Mouse (Mus musculus) adrenal gland, postnatal 25 days (tissue): ENCODE results near the gene Selenbp2. TPM values are rescaled to one million over a fixed set of nuclear protein-coding genes. Genes with fewer than 3 reads are reported as not detected.
"Not testable (repeated sequence)": the region's sequence is repeated elsewhere in the genome, so short reads cannot be mapped to it uniquely, and the experiment has no call there.

Experiments
- DNase-seq: peaks from one replicate; pipeline ENCODE4 v3.0.0; 2021; ENCODE audit warnings: mixed read lengths
- long read RNA-seq: library from polyadenylated mRNA; stranded (forward); transcript quantifications from one replicate; pipeline ENCODE4 v2.0.0, GENCODE M21; 2021
- total RNA-seq: library from RNA; stranded (reverse); gene quantifications from 2 replicates; pipeline ENCODE4 v1.2.3, GENCODE M21; 2021

The Selenbp2 gene
- total RNA-seq: 6.5 and 11.1 TPM in 2 replicates
- long read RNA-seq, transcript Selenbp2-201 (12 exons, 1,719 nt): major isoform, 1,590 of 2,326 reads
- long read RNA-seq, transcript Selenbp2-204 (11 exons, 1,323 nt): minor isoform, 39 of 2,326 reads
- long read RNA-seq, partial matches to known transcripts: 190 of 2,326 reads
- long read RNA-seq, other reads (novel, unspliced or antisense): 507 of 2,326 reads

- DNase-seq: no peak
These were observed at the start of gene Selenbp2 for GRCm38 (mm10) chr3:94693329-94693825. TSS of gene Selenbp2 (plus strand) at chr3:94693556.

- DNase-seq: no peak
These were observed 44.4 kb upstream of the Selenbp2 start for GRCm38 (mm10) chr3:94648755-94649590.

GRCm38 (mm10) chr3:94650409-94650808 lies 42.9 kb upstream of the Selenbp2 start:
- DNase-seq: no peak

- not testable (repeated sequence) for DNase-seq
These were observed 39.4 kb upstream of the Selenbp2 start for GRCm38 (mm10) chr3:94653967-94654366.

- DNase-seq: not testable (repeated sequence)
These were observed 35.3 kb upstream of the Selenbp2 start for GRCm38 (mm10) chr3:94657852-94658739.

GRCm38 (mm10) chr3:94658740-94659095 lies 34.6 kb upstream of the Selenbp2 start, which contains the start of gene Tuft1:
TSS of gene Tuft1 (minus strand) at chr3:94658872.
- peak; percentile 80 for DNase-seq

GRCm38 (mm10) chr3:94659142-94659748 lies 34.1 kb upstream of the Selenbp2 start:
- not testable (repeated sequence) for DNase-seq

GRCm38 (mm10) chr3:94660841-94661240 lies 32.5 kb upstream of the Selenbp2 start:
- not testable (repeated sequence) for DNase-seq

GRCm38 (mm10) chr3:94665060-94665802 lies 28.1 kb upstream of the Selenbp2 start:
- not testable (repeated sequence) for DNase-seq

GRCm38 (mm10) chr3:94665896-94666295 lies 27.5 kb upstream of the Selenbp2 start:
- DNase-seq: not testable (repeated sequence)

- DNase-seq: not testable (repeated sequence)
These were observed 18.3 kb upstream of the Selenbp2 start for GRCm38 (mm10) chr3:94675101-94675500.

- DNase-seq: no peak
These were observed 14.0 kb upstream of the Selenbp2 start for GRCm38 (mm10) chr3:94679351-94679841.

GRCm38 (mm10) chr3:94680032-94680431 lies 13.3 kb upstream of the Selenbp2 start:
- DNase-seq: not testable (repeated sequence)

- DNase-seq: no peak
These were observed 12.6 kb upstream of the Selenbp2 start for GRCm38 (mm10) chr3:94680783-94681182.

GRCm38 (mm10) chr3:94683646-94684045 lies 9.7 kb upstream of the Selenbp2 start:
- DNase-seq: no peak

- DNase-seq: not testable (repeated sequence)
These were observed 7.2 kb upstream of the Selenbp2 start for GRCm38 (mm10) chr3:94685989-94686772.

- DNase-seq: not testable (repeated sequence)
These were observed 4.7 kb upstream of the Selenbp2 start for GRCm38 (mm10) chr3:94688698-94689097.

- DNase-seq: not testable (repeated sequence)
These were observed 4.2 kb upstream of the Selenbp2 start for GRCm38 (mm10) chr3:94689195-94689594.

- DNase-seq: not testable (repeated sequence)
These were observed 3.2 kb upstream of the Selenbp2 start for GRCm38 (mm10) chr3:94690162-94690561.
